Mouse (Mus musculus) bone marrow macrophage, adult 2 months (primary cell): ENCODE measurements around the gene Cops4.

Source experiments
- CTCF ChIP-seq: IDR thresholded peaks from 2 replicates; pipeline ENCODE4 v1.5.1; 2012; ENCODE audit warnings: low read depth, mild to moderate bottlenecking, low read length, moderate library complexity
- POLR2A ChIP-seq: IDR thresholded peaks from 2 replicates; pipeline ENCODE4 v1.6.1; 2012; ENCODE audit warnings: mild to moderate bottlenecking, low read depth, low read length, borderline replicate concordance

- TF ChIP-seq CTCF = no peak
- no peak for TF ChIP-seq POLR2A
Observed at GRCm38 (mm10) chr5:100501267-100501666, 16.8 kb upstream of the Cops4 start.
